Mouse (Mus musculus): Measurements from ENCODE around the gene Nlgn1. TPM values are rescaled to one million over a fixed set of nuclear protein-coding genes. Genes with fewer than 3 reads are reported as not detected.
A peak's percentile ranks its signal among the peaks of the same experiment; 100 is the strongest.

Gene Nlgn1
- polyA plus RNA-seq, 1 experiment from 2014 or later = 29.4 TPM

- H3K4me1 ChIP-seq (ENCODE audit: control insufficient read depth, insufficient read depth, low read depth, low read length) = no peaks in the 10 kb centered on the region
- H3K4me2 ChIP-seq (ENCODE audit: low read length) = no peak overlapping the region
- H3K9ac ChIP-seq (ENCODE audit: low read depth, low read length) = no peak overlapping the region
- 86% methylated on average over 4 of the region's 4 CpGs for WGBS
- H3K4me3 ChIP-seq (ENCODE audit: low read length) = no peak overlapping the region
- no peaks in the 10 kb centered on the region for H3K27me3 ChIP-seq (replicated peaks; ENCODE audit: control insufficient read depth, insufficient read depth, low read length)
- no peak for ATAC-seq
- H3K9me3 ChIP-seq (ENCODE audit: control insufficient read depth, low read length) = no peaks in the 10 kb centered on the region
- no peaks in the 10 kb centered on the region for H3K36me3 ChIP-seq (ENCODE audit: control insufficient read depth, insufficient read depth, low read length)
- no peak overlapping the region for H3K27ac ChIP-seq (ENCODE audit: low read depth, low read length)
Measured at GRCm38 (mm10) chr3:25763689-25764088, 568.6 kb downstream of the Nlgn1 start.

GRCm38 (mm10) chr3:25757813-25758212, 574.4 kb downstream of the Nlgn1 start:
- Histone ChIP-seq H3K27ac (ENCODE audit: low read depth, low read length) (no peak overlapping the region), H3K4me2 (ENCODE audit: low read length) (no peak overlapping the region), H3K27me3 (replicated peaks; ENCODE audit: control insufficient read depth, insufficient read depth, low read length) (no peaks in the 10 kb centered on the region), H3K4me1 (ENCODE audit: control insufficient read depth, insufficient read depth, low read depth, low read length) (no peaks in the 10 kb centered on the region), H3K9ac (ENCODE audit: low read depth, low read length) (no peak overlapping the region), H3K9me3 (ENCODE audit: control insufficient read depth, low read length) (no peaks in the 10 kb centered on the region), H3K4me3 (ENCODE audit: low read length) (no peak overlapping the region), H3K36me3 (ENCODE audit: control insufficient read depth, insufficient read depth, low read length) (no peaks in the 10 kb centered on the region)
- no peak for ATAC-seq
- 93% methylated on average over 2 of the region's 2 CpGs for WGBS

DNA sequence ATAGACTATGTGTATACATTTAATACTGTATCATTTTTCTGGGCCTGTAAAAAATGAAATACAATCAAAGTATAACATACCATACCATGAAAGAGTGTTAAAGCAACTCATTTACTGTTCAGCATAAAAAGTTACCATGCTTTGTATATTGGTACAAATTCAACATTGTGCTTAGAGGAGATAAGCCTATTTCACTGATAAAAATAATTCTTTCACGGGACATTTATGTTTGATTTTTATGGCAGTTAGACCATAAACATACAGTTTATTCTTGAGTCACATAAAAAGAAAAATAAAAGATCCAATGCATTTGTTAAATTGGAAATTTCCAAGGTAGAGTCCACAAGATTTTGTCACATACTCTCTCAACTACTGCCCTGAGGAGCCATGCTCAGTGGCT, 608.1 kb downstream of the Nlgn1 start:
- no peak overlapping the region for H3K27ac ChIP-seq (ENCODE audit: low read depth, low read length)
- no peak for ATAC-seq
- H3K27me3 ChIP-seq (replicated peaks; ENCODE audit: control insufficient read depth, insufficient read depth, low read length) = no peaks in the 10 kb centered on the region
- no peak overlapping the region for H3K4me2 ChIP-seq (ENCODE audit: low read length)
- H3K4me3 ChIP-seq (ENCODE audit: low read length) = no peak overlapping the region
- no peak overlapping the region for H3K9ac ChIP-seq (ENCODE audit: low read depth, low read length)
- no peaks in the 10 kb centered on the region for H3K36me3 ChIP-seq (ENCODE audit: control insufficient read depth, insufficient read depth, low read length)
- no peaks in the 10 kb centered on the region for H3K9me3 ChIP-seq (ENCODE audit: control insufficient read depth, low read length)
- H3K4me1 ChIP-seq (ENCODE audit: control insufficient read depth, insufficient read depth, low read depth, low read length) = no peaks in the 10 kb centered on the region
- 93% methylated on average over 1 of the region's 1 CpGs for WGBS

- no peaks in the 10 kb centered on the region for H3K4me1 ChIP-seq (ENCODE audit: control insufficient read depth, insufficient read depth, low read depth, low read length)
- no peak overlapping the region for H3K4me3 ChIP-seq (ENCODE audit: low read length)
- no peaks in the 10 kb centered on the region for H3K27me3 ChIP-seq (replicated peaks; ENCODE audit: control insufficient read depth, insufficient read depth, low read length)
- no peaks in the 10 kb centered on the region for H3K36me3 ChIP-seq (ENCODE audit: control insufficient read depth, insufficient read depth, low read length)
- no peak overlapping the region for H3K27ac ChIP-seq (ENCODE audit: low read depth, low read length)
- 73% methylated on average over 5 of the region's 5 CpGs for WGBS
- ATAC-seq = no peak
- no peaks in the 10 kb centered on the region for H3K9me3 ChIP-seq (ENCODE audit: control insufficient read depth, low read length)
- no peak overlapping the region for H3K4me2 ChIP-seq (ENCODE audit: low read length)
- no peak overlapping the region for H3K9ac ChIP-seq (ENCODE audit: low read depth, low read length)
Measured at GRCm38 (mm10) chr3:25721464-25721863, 610.8 kb downstream of the Nlgn1 start.

- WGBS = 78% methylated on average over 2 of the region's 2 CpGs
- no peak overlapping the region for H3K4me3 ChIP-seq (ENCODE audit: low read length)
- H3K4me1 ChIP-seq (ENCODE audit: control insufficient read depth, insufficient read depth, low read depth, low read length) = no peaks in the 10 kb centered on the region
- H3K36me3 ChIP-seq (ENCODE audit: control insufficient read depth, insufficient read depth, low read length) = no peaks in the 10 kb centered on the region
- H3K27me3 ChIP-seq (replicated peaks; ENCODE audit: control insufficient read depth, insufficient read depth, low read length) = no peaks in the 10 kb centered on the region
- no peaks in the 10 kb centered on the region for H3K9me3 ChIP-seq (ENCODE audit: control insufficient read depth, low read length)
- H3K4me2 ChIP-seq (ENCODE audit: low read length) = no peak overlapping the region
- no peak overlapping the region for H3K9ac ChIP-seq (ENCODE audit: low read depth, low read length)
- H3K27ac ChIP-seq (ENCODE audit: low read depth, low read length) = no peak overlapping the region
- no peak for ATAC-seq
Measured at GRCm38 (mm10) chr3:25707380-25707779, 624.9 kb downstream of the Nlgn1 start.

DNA sequence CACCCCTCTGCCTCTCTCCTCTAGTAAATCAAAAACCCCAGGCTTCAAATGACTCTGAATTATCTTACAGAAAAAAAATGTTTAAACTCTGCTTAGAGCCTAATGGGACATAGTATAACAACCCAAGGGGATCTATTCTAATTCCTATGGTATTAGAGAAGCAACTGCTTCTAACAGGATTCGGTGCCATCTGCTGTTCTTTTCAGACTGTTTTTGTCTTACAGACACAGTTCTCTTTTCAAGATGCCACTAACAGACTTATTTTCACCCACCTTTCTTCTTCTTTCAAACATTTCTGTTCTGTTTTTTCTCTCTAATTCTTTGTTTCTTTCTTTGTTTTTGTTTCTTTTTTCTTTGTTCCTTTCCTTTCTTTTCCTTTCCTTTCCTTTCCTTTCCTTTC, 635.0 kb downstream of the Nlgn1 start:
- Histone ChIP-seq H3K27me3 (replicated peaks; ENCODE audit: control insufficient read depth, insufficient read depth, low read length) (no peaks in the 10 kb centered on the region), H3K27ac (ENCODE audit: low read depth, low read length) (no peak overlapping the region), H3K4me3 (ENCODE audit: low read length) (no peak overlapping the region), H3K4me2 (ENCODE audit: low read length) (no peak overlapping the region), H3K9ac (ENCODE audit: low read depth, low read length) (no peak overlapping the region), H3K4me1 (ENCODE audit: control insufficient read depth, insufficient read depth, low read depth, low read length) (no peaks in the 10 kb centered on the region), H3K36me3 (ENCODE audit: control insufficient read depth, insufficient read depth, low read length) (no peaks in the 10 kb centered on the region), H3K9me3 (ENCODE audit: control insufficient read depth, low read length) (no peaks in the 10 kb centered on the region)
- no peak for ATAC-seq
- 86% methylated on average over 1 of the region's 1 CpGs for WGBS

GRCm38 (mm10) chr3:25688789-25689464, 643.3 kb downstream of the Nlgn1 start:
- Histone ChIP-seq H3K9ac (ENCODE audit: low read depth, low read length) (no peak overlapping the region), H3K4me3 (ENCODE audit: low read length) (no peak overlapping the region), H3K27ac (ENCODE audit: low read depth, low read length) (no peak overlapping the region), H3K9me3 (ENCODE audit: control insufficient read depth, low read length) (no peaks in the 10 kb centered on the region), H3K36me3 (ENCODE audit: control insufficient read depth, insufficient read depth, low read length) (no peaks in the 10 kb centered on the region), H3K4me2 (ENCODE audit: low read length) (no peak overlapping the region), H3K4me1 (ENCODE audit: control insufficient read depth, insufficient read depth, low read depth, low read length) (no peaks in the 10 kb centered on the region), H3K27me3 (replicated peaks; ENCODE audit: control insufficient read depth, insufficient read depth, low read length) (no peaks in the 10 kb centered on the region)
- WGBS = 62% methylated on average over 6 of the region's 6 CpGs
- peak; percentile 85 for ATAC-seq

DNA sequence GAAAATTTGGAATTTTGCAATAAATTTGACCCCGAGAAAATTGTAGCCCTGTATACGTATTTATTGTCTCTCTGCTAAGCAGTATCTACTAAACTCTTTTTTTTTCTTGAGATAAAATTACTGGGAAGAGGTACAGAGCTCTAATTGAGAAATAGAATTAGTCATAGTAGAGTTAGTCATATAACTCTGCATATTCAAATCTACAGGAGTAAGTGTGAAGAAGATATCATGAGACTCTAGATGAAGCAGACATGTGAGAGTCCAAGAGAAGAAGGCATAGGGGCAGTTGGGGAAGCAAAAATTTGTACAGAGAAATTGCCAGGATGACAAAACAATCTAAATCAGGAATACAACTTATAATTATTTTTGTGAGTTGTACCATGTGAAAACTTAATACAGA, 648.6 kb downstream of the Nlgn1 start:
- WGBS = 95% methylated on average over 2 of the region's 2 CpGs
- Histone ChIP-seq H3K4me3 (ENCODE audit: low read length) (no peak overlapping the region), H3K4me2 (ENCODE audit: low read length) (no peak overlapping the region), H3K36me3 (ENCODE audit: control insufficient read depth, insufficient read depth, low read length) (no peaks in the 10 kb centered on the region), H3K27me3 (replicated peaks; ENCODE audit: control insufficient read depth, insufficient read depth, low read length) (no peaks in the 10 kb centered on the region), H3K9me3 (ENCODE audit: control insufficient read depth, low read length) (no peaks in the 10 kb centered on the region), H3K27ac (ENCODE audit: low read depth, low read length) (no peak overlapping the region), H3K9ac (ENCODE audit: low read depth, low read length) (no peak overlapping the region), H3K4me1 (ENCODE audit: control insufficient read depth, insufficient read depth, low read depth, low read length) (peaks cover 2% of the 10 kb centered on the region; the same call in 1 of the 2 replicates)
- ATAC-seq = no peak

DNA sequence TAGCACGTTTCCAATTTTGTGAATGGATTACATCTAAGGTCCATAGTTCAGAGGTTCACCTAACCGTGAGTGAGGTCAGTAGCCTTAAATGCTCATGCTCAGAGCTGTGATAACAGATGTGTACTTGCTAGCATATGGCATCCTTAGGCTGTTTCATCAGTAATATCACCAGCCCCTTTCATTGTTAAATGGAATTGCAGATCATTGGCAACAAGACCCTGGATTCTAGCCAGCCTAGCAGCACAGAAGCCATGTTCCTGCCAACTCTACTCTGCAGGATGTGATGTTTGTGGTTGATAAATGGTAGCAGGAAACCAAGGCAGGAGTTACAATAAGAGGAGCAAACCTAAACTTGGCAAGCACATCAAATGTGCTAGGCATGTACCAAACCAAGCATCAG, 652.9 kb downstream of the Nlgn1 start:
- H3K27me3 ChIP-seq (replicated peaks; ENCODE audit: control insufficient read depth, insufficient read depth, low read length) = no peaks in the 10 kb centered on the region
- no peak overlapping the region for H3K4me2 ChIP-seq (ENCODE audit: low read length)
- peaks cover 2% of the 10 kb centered on the region; the same call in 1 of the 2 replicates for H3K4me1 ChIP-seq (ENCODE audit: control insufficient read depth, insufficient read depth, low read depth, low read length)
- no peaks in the 10 kb centered on the region for H3K9me3 ChIP-seq (ENCODE audit: control insufficient read depth, low read length)
- ATAC-seq = peak; percentile 72
- no peak overlapping the region for H3K4me3 ChIP-seq (ENCODE audit: low read length)
- WGBS = 54% methylated on average over 2 of the region's 2 CpGs
- no peak overlapping the region for H3K9ac ChIP-seq (ENCODE audit: low read depth, low read length)
- H3K27ac ChIP-seq (ENCODE audit: low read depth, low read length) = no peak overlapping the region
- no peaks in the 10 kb centered on the region for H3K36me3 ChIP-seq (ENCODE audit: control insufficient read depth, insufficient read depth, low read length)

All from hindbrain, embryonic 16.5 days (tissue).